Mouse (Mus musculus): ENCODE measurements around the gene Fbxo40. TPM values are rescaled to one million over a fixed set of nuclear protein-coding genes. Genes with fewer than 3 reads are reported as not detected.

The Fbxo40 gene
- total and polyA plus RNA-seq, 3 experiments = 1.5 to 3.0 (median 2.2) TPM

- no peak for TF ChIP-seq HCFC1 (IDR thresholded peaks at IDR 0.05; ENCODE audit: low read depth, low read length)
- TF ChIP-seq MEF2A (IDR thresholded peaks at IDR 0.05; ENCODE audit: borderline replicate concordance, low read depth, low read length) = no peak
- no peak for TF ChIP-seq MAFK (IDR thresholded peaks at IDR 0.05; ENCODE audit: insufficient replicate concordance, low read length)
- TF ChIP-seq EP300 (IDR thresholded peaks at IDR 0.05; ENCODE audit: low read length) = no peak
- TF ChIP-seq CTCF (conservative IDR thresholded peaks at IDR 0.05 in 1 of 2, IDR thresholded peaks at IDR 0.05 in 1 of 2; ENCODE audit: low read depth in 2 of 2, low read length in 2 of 2) = peak; percentile 6 to 43; a peak in 2 of 4 replicates
- Histone ChIP-seq H3K27ac (ENCODE audit: insufficient read depth, low read depth) (no peak overlapping the region; the same call in 1 of the 2 replicates), H3K79me2 (replicated peaks; ENCODE audit: control insufficient read depth, extremely low read depth, insufficient read depth, poor library complexity, severe bottlenecking) (peaks cover 6% of the 10 kb centered on the region), H3K4me2 (ENCODE audit: insufficient read depth, low read depth, poor library complexity, severe bottlenecking) (no peak overlapping the region), H3K36me3 (replicated peaks in 1 of 2; ENCODE audit: control insufficient read depth in 1 of 2, insufficient read depth in 1 of 2, low read length in 1 of 2) (peaks cover 71 to 80% of the 10 kb centered on the region in 2 experiments), H3K27me3 (replicated peaks) (no peaks in the 10 kb centered on the region), H3K4me1 (ENCODE audit: control insufficient read depth in 1 of 2, insufficient read depth in 2 of 2) (peaks cover 0 to 9% of the 10 kb centered on the region in 2 experiments; a peak in 3 of 4 replicates), H3K9me3 (replicated peaks; ENCODE audit: low read length) (no peaks in the 10 kb centered on the region), H3K4me3 (replicated peaks in 1 of 3; ENCODE audit: low read depth in 2 of 3, low read length in 2 of 3, poor library complexity in 1 of 3) (no peak overlapping the region), H3K9ac (ENCODE audit: insufficient read depth, low read depth) (no peak overlapping the region)
- dilution Hi-C loops (cut with MboI; ENCODE audit: extremely low pct_ligation_motif_present, extremely low pct_unique_long_range_greater_than_20kb, low sequenced_read_pairs) = no loop called here
- no peak for DNase-seq (ENCODE audit: extremely low read depth)
- in situ Hi-C loops (cut with MboI; ENCODE audit: low pct_ligation_motif_present, low pct_unique_long_range_greater_than_20kb, low sequenced_read_pairs) = no loop called here
Measured at GRCm38 (mm10) chr16:36949614-36950336, 40.5 kb downstream of the Fbxo40 start.

- TF ChIP-seq CTCF (conservative IDR thresholded peaks at IDR 0.05 in 1 of 2, IDR thresholded peaks at IDR 0.05 in 1 of 2; ENCODE audit: low read depth in 2 of 2, low read length in 2 of 2) (no peak), BHLHE40 (IDR thresholded peaks at IDR 0.05; ENCODE audit: low read depth, low read length) (no peak), ZNF384 (IDR thresholded peaks at IDR 0.05; ENCODE audit: low read depth, low read length) (peak; percentile 63), RAD21 (IDR thresholded peaks at IDR 0.05; ENCODE audit: low read depth, low read length) (no peak), PAX5 (IDR thresholded peaks at IDR 0.05; ENCODE audit: low read length) (no peak), MXI1 (IDR thresholded peaks at IDR 0.05; ENCODE audit: low read depth, low read length) (no peak)
- H3K4me2 ChIP-seq (ENCODE audit: insufficient read depth, low read depth, poor library complexity, severe bottlenecking) = no peak overlapping the region
- in situ Hi-C loops (cut with MboI; ENCODE audit: low pct_ligation_motif_present, low pct_unique_long_range_greater_than_20kb, low sequenced_read_pairs) = no loop called here
- H3K36me3 ChIP-seq (replicated peaks in 1 of 2; ENCODE audit: control insufficient read depth in 1 of 2, insufficient read depth in 1 of 2, low read length in 1 of 2) = peaks cover 59 to 78% of the 10 kb centered on the region in 2 experiments
- dilution Hi-C loops (cut with MboI; ENCODE audit: extremely low pct_ligation_motif_present, extremely low pct_unique_long_range_greater_than_20kb, low sequenced_read_pairs) = no loop called here
- H3K4me3 ChIP-seq (replicated peaks in 1 of 3; ENCODE audit: low read depth in 2 of 3, low read length in 2 of 3, poor library complexity in 1 of 3) = no peak overlapping the region
- H3K9ac ChIP-seq (ENCODE audit: insufficient read depth, low read depth) = no peak overlapping the region
- no peak for DNase-seq (ENCODE audit: extremely low read depth)
- peaks cover 13% of the 10 kb centered on the region for H3K79me2 ChIP-seq (replicated peaks; ENCODE audit: control insufficient read depth, extremely low read depth, insufficient read depth, poor library complexity, severe bottlenecking)
- H3K4me1 ChIP-seq (ENCODE audit: control insufficient read depth in 1 of 2, insufficient read depth in 2 of 2) = peaks cover 0 to 26% of the 10 kb centered on the region in 2 experiments; a peak in 3 of 4 replicates
- H3K9me3 ChIP-seq (replicated peaks; ENCODE audit: low read length) = no peaks in the 10 kb centered on the region
- no peaks in the 10 kb centered on the region for H3K27me3 ChIP-seq (replicated peaks)
- H3K27ac ChIP-seq (ENCODE audit: insufficient read depth, low read depth) = no peak overlapping the region
Measured at GRCm38 (mm10) chr16:36947646-36948197, 42.5 kb downstream of the Fbxo40 start.
